Mouse (Mus musculus): ENCODE data around the gene Phf7.

DNA sequence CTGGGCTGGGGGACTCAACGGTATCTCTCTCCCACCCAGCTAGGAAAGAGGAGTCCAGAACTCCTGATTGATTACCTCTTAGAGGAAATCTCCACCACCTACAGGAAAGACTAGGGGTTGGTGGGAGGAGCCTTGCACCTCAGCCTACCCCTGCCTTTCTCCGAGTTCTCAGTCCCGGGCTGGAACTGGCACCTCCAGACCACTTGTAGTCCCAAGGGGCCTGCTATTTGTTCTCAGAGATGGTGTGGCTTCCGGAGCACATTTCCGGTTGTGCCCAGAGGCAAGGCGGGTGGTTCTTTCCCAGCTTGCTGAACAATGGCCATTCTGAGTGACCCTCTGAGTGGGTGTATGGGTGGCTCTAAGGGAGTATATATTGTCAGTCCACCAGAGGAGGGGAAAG is 22.9 kb downstream of the Phf7 start:
- TF ChIP-seq CTCF (IDR thresholded peaks at IDR 0.05; ENCODE audit: extremely low read depth, insufficient read depth, insufficient read length, insufficient replicate concordance): no peak
- no peak for TF ChIP-seq POLR2A (IDR thresholded peaks at IDR 0.05; ENCODE audit: low read depth, low read length)

All from spleen, adult 2 months (tissue).